Comparison of ENCODE assay signal across 12 mouse cellular contexts in the genomic region with DNA sequence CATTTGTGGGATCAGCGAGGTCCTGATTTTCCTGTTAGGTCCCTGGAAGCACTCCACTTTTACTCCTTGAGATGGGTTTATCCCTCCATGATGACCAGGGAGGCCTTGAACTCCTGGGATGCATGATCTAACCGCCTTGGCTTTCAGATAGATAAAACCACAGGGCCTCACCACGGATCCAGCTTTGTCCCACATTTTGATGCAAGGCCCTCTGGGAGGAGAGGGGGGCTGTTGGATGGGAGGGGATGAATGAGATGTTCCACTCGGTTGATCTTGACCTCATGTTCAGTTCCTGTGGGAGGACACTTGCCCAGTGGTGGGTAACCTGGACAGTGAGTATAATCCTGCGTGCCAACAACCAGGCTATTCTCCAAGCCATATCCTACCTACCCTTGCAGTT. TPM values are rescaled to one million over a fixed set of nuclear protein-coding genes. Genes with fewer than 3 reads are reported as not detected.
DNase-seq lines count a peak whose midpoint lies in the region; ATAC-seq and TF ChIP-seq lines count a peak whose summit lies in the region.
"Had no signal": no experiment of that assay in that cellular context is flagged by ENCODE, and none has a peak within 500 bp of the region (broad histone marks: within the 10 kb centered on the region; RNA-seq: fewer than 3 reads in every experiment).

No protein-coding gene starts in this region.

- H3K27me3 ChIP-seq in intestine, embryonic 14.5 days (replicated peaks; ENCODE audit: control insufficient read depth, insufficient read depth, low read length), result no peaks in the 10 kb centered on the region
- no peaks in the 10 kb centered on the region for H3K27me3 ChIP-seq in intestine, postnatal 0 days (replicated peaks; ENCODE audit: control insufficient read depth, insufficient read depth, low read length)
- H3K27me3 ChIP-seq in embryonic facial prominence, embryonic 12.5 days, result no peaks in the 10 kb centered on the region
- H3K27me3 ChIP-seq in limb, embryonic 14.5 days (ENCODE audit: control insufficient read depth, insufficient read depth, low read length), result no peaks in the 10 kb centered on the region

- no peak overlapping the region for H3K27ac ChIP-seq in intestine, embryonic 14.5 days (ENCODE audit: low read depth)
- no peak overlapping the region for H3K27ac ChIP-seq in intestine, postnatal 0 days (ENCODE audit: low read depth, low read length)
- no peak overlapping the region for H3K27ac ChIP-seq in embryonic facial prominence, embryonic 12.5 days
- H3K27ac ChIP-seq in limb, embryonic 14.5 days (replicated peaks; ENCODE audit: low read depth, low read length), result no peak overlapping the region

- H3K36me3 ChIP-seq in intestine, embryonic 14.5 days (ENCODE audit: control insufficient read depth, insufficient read depth, low read length), result peaks cover 40% of the 10 kb centered on the region
- H3K36me3 ChIP-seq in intestine, postnatal 0 days (ENCODE audit: control insufficient read depth, insufficient read depth), result peaks cover 27% of the 10 kb centered on the region
- peaks cover 48% of the 10 kb centered on the region for H3K36me3 ChIP-seq in embryonic facial prominence, embryonic 12.5 days
- H3K36me3 ChIP-seq in limb, embryonic 14.5 days (ENCODE audit: control insufficient read depth, insufficient read depth, low read length), result peaks cover 40% of the 10 kb centered on the region

- TF ChIP-seq CTCF in intestine, postnatal 0 days (IDR thresholded peaks at IDR 0.05; ENCODE audit: low read depth), result no peak

- no peak for DNase-seq in intestine, embryonic 14.5 days (ENCODE audit: low spot score)
- DNase-seq in 3T3-L1 (ENCODE audit: low read depth, low spot score), result peak; percentile 31
- DNase-seq in limb, embryonic 14.5 days (ENCODE audit: low spot score), result no peak
- no peak for DNase-seq in spleen, adult 12 weeks (ENCODE audit: low spot score)
- no peak for DNase-seq in adrenal gland, postnatal 36 days
- no peak for DNase-seq in adrenal gland, adult 18-20 months (ENCODE audit: low spot score in 2 of 2)
- DNase-seq: cerebellum, adult 11 months; gastrocnemius, postnatal 25 days; kidney, adult 2 months; lung, adult 18-20 months had no signal

- no peak for ATAC-seq in intestine, embryonic 14.5 days (replicated peaks; ENCODE audit: low FRiP score, low TSS enrichment, low read depth)
- no peak for ATAC-seq in intestine, postnatal 0 days
- ATAC-seq in embryonic facial prominence, embryonic 12.5 days (ENCODE audit: insufficient number of reproducible peaks, insufficient read depth, low FRiP score, low TSS enrichment), result no peak
- no peak for ATAC-seq in limb, embryonic 14.5 days (ENCODE audit: low FRiP score, low read depth)

- 80% methylated on average over 5 of the region's 5 CpGs for WGBS in intestine, embryonic 14.5 days
- WGBS in intestine, postnatal 0 days, result 85% methylated on average over 5 of the region's 5 CpGs
- WGBS in embryonic facial prominence, embryonic 12.5 days, result 82% methylated on average over 5 of the region's 5 CpGs
- WGBS in limb, embryonic 14.5 days, result 80% methylated on average over 5 of the region's 5 CpGs

- H3K4me2 ChIP-seq in intestine, embryonic 14.5 days (ENCODE audit: low read length), result peak overlapping the region; percentile 90
- H3K4me2 ChIP-seq in intestine, postnatal 0 days (replicated peaks; ENCODE audit: low read depth), result no peak overlapping the region
- peak overlapping the region; percentile 86 for H3K4me2 ChIP-seq in embryonic facial prominence, embryonic 12.5 days (replicated peaks)
- H3K4me2 ChIP-seq in limb, embryonic 14.5 days (replicated peaks; ENCODE audit: low read depth, low read length, severe bottlenecking), result 0 out of 2 replicates have a peak overlapping the region, but pooled peaks have one; percentile 21

- H3K4me3 ChIP-seq in intestine, embryonic 14.5 days (ENCODE audit: low read depth, low read length), result no peak overlapping the region
- no peak overlapping the region for H3K4me3 ChIP-seq in intestine, postnatal 0 days (ENCODE audit: low read depth, low read length)
- no peak overlapping the region for H3K4me3 ChIP-seq in embryonic facial prominence, embryonic 12.5 days
- H3K4me3 ChIP-seq in limb, embryonic 14.5 days (replicated peaks; ENCODE audit: low read length), result no peak overlapping the region

- 0 out of 2 replicates have a peak, but pooled peaks cover 4% of the 10 kb centered on the region for H3K9me3 ChIP-seq in intestine, embryonic 14.5 days (ENCODE audit: control insufficient read depth, low read length)
- no peaks in the 10 kb centered on the region for H3K9me3 ChIP-seq in intestine, postnatal 0 days (ENCODE audit: control insufficient read depth)
- no peaks in the 10 kb centered on the region; the same call in 1 of the 2 replicates for H3K9me3 ChIP-seq in embryonic facial prominence, embryonic 12.5 days
- H3K9me3 ChIP-seq in limb, embryonic 14.5 days (ENCODE audit: control insufficient read depth, low read length), result no peaks in the 10 kb centered on the region

- peaks cover 12% of the 10 kb centered on the region for H3K4me1 ChIP-seq in intestine, embryonic 14.5 days (replicated peaks; ENCODE audit: control insufficient read depth, insufficient read depth, low read length)
- H3K4me1 ChIP-seq in intestine, postnatal 0 days (replicated peaks; ENCODE audit: control insufficient read depth, insufficient read depth, low read length), result no peaks in the 10 kb centered on the region
- peaks cover 14% of the 10 kb centered on the region for H3K4me1 ChIP-seq in embryonic facial prominence, embryonic 12.5 days
- peaks cover 4% of the 10 kb centered on the region for H3K4me1 ChIP-seq in limb, embryonic 14.5 days (ENCODE audit: control insufficient read depth, insufficient read depth, low read length)

- TF ChIP-seq POLR2A in limb, embryonic 14.5 days (IDR thresholded peaks at IDR 0.05; ENCODE audit: borderline replicate concordance, extremely low read depth, insufficient read depth, insufficient read length), result no peak

- no peak overlapping the region for H3K9ac ChIP-seq in intestine, embryonic 14.5 days (ENCODE audit: low read length)
- no peak overlapping the region for H3K9ac ChIP-seq in intestine, postnatal 0 days (ENCODE audit: low read depth, low read length)
- no peak overlapping the region for H3K9ac ChIP-seq in embryonic facial prominence, embryonic 12.5 days
- no peak overlapping the region for H3K9ac ChIP-seq in limb, embryonic 14.5 days (ENCODE audit: low read depth, low read length, severe bottlenecking)

RNA-seq across cellular contexts. Expression of a gene that starts 1.8 kb away (rescaled TPM):
- 33.5 and 34.7 TPM in 2 replicates for polyA plus RNA-seq in intestine, embryonic 14.5 days (2014; fragmentation: Nextera tagmentation; extraction: Ambion mirVana)
- polyA plus RNA-seq in intestine, postnatal 0 days (2015; fragmentation: Nextera tagmentation; extraction: Ambion mirVana), result 18.5 and 18.7 TPM in 2 replicates
- polyA plus RNA-seq in embryonic facial prominence, embryonic 12.5 days (2016; fragmentation: Nextera tagmentation; extraction: Ambion mirVana), result 89.4 and 89.6 TPM in 2 replicates
- 81.2 and 81.3 TPM in 2 replicates for polyA plus RNA-seq in limb, embryonic 14.5 days (2012; rRNA removed)
- polyA plus RNA-seq in limb, embryonic 14.5 days (2014; fragmentation: Nextera tagmentation; extraction: Ambion mirVana), result 38.2 and 43.9 TPM in 2 replicates
- total RNA-seq in adrenal gland, postnatal 36 days (2021), result 10 to 100 TPM; 16.7 to 20.9 TPM
- 10 to 100 TPM; 18.5 to 19.8 TPM for total RNA-seq in adrenal gland, adult 18-20 months (2021)

RNA-seq across cellular contexts. Expression of a gene that starts 17.9 kb away (rescaled TPM):
- 47.5 and 49.7 TPM in 2 replicates for polyA plus RNA-seq in intestine, embryonic 14.5 days (2014; fragmentation: Nextera tagmentation; extraction: Ambion mirVana)
- 32.9 and 34.5 TPM in 2 replicates for polyA plus RNA-seq in intestine, postnatal 0 days (2015; fragmentation: Nextera tagmentation; extraction: Ambion mirVana)
- 54.8 and 58.9 TPM in 2 replicates for polyA plus RNA-seq in embryonic facial prominence, embryonic 12.5 days (2016; fragmentation: Nextera tagmentation; extraction: Ambion mirVana)
- polyA plus RNA-seq in limb, embryonic 14.5 days (2012; rRNA removed), result 58.1 and 66.2 TPM in 2 replicates
- 52.9 and 55.4 TPM in 2 replicates for polyA plus RNA-seq in limb, embryonic 14.5 days (2014; fragmentation: Nextera tagmentation; extraction: Ambion mirVana)
- total RNA-seq in adrenal gland, postnatal 36 days (2021), result 10 to 100 TPM; 69.9 to 72.0 TPM
- total RNA-seq in adrenal gland, adult 18-20 months (2021), result 10 to 100 TPM; 63.9 to 70.5 TPM

RNA-seq across cellular contexts. Expression of a gene that starts 17.9 kb away (rescaled TPM):
- polyA plus RNA-seq in intestine, embryonic 14.5 days (2014; fragmentation: Nextera tagmentation; extraction: Ambion mirVana), result 331 and 336 TPM in 2 replicates
- 338 and 383 TPM in 2 replicates for polyA plus RNA-seq in intestine, postnatal 0 days (2015; fragmentation: Nextera tagmentation; extraction: Ambion mirVana)
- polyA plus RNA-seq in embryonic facial prominence, embryonic 12.5 days (2016; fragmentation: Nextera tagmentation; extraction: Ambion mirVana), result 267 and 295 TPM in 2 replicates
- polyA plus RNA-seq in limb, embryonic 14.5 days (2012; rRNA removed), result 379 and 443 TPM in 2 replicates
- 340 and 371 TPM in 2 replicates for polyA plus RNA-seq in limb, embryonic 14.5 days (2014; fragmentation: Nextera tagmentation; extraction: Ambion mirVana)
- 100 to 1,000 TPM; 194 to 215 TPM for total RNA-seq in adrenal gland, postnatal 36 days (2021)
- total RNA-seq in adrenal gland, adult 18-20 months (2021), result 100 to 1,000 TPM; 185 to 205 TPM

RNA-seq across cellular contexts. Expression of a gene that starts 31.2 kb away (rescaled TPM):
- polyA plus RNA-seq in intestine, embryonic 14.5 days (2014; fragmentation: Nextera tagmentation; extraction: Ambion mirVana), result 4.3 and 4.6 TPM in 2 replicates
- 1.3 and 1.7 TPM in 2 replicates for polyA plus RNA-seq in intestine, postnatal 0 days (2015; fragmentation: Nextera tagmentation; extraction: Ambion mirVana)
- polyA plus RNA-seq in embryonic facial prominence, embryonic 12.5 days (2016; fragmentation: Nextera tagmentation; extraction: Ambion mirVana), result 10.0 and 11.1 TPM in 2 replicates
- 12.4 and 22.0 TPM in 2 replicates for polyA plus RNA-seq in limb, embryonic 14.5 days (2012; rRNA removed)
- 12.0 and 12.9 TPM in 2 replicates for polyA plus RNA-seq in limb, embryonic 14.5 days (2014; fragmentation: Nextera tagmentation; extraction: Ambion mirVana)
- 1 to 10 TPM; 1.8 to 2.2 TPM for total RNA-seq in adrenal gland, postnatal 36 days (2021)
- 1 to 10 TPM; 2.0 to 2.5 TPM for total RNA-seq in adrenal gland, adult 18-20 months (2021)

RNA-seq across cellular contexts. Expression of a gene that starts 45.2 kb away (rescaled TPM):
- polyA plus RNA-seq in intestine, embryonic 14.5 days (2014; fragmentation: Nextera tagmentation; extraction: Ambion mirVana), result 1.8 and 2.1 TPM in 2 replicates
- polyA plus RNA-seq in intestine, postnatal 0 days (2015; fragmentation: Nextera tagmentation; extraction: Ambion mirVana), result 0.38 TPM in 1 of 2 replicates, not detected in the other
- polyA plus RNA-seq in embryonic facial prominence, embryonic 12.5 days (2016; fragmentation: Nextera tagmentation; extraction: Ambion mirVana), result 2.1 and 3.2 TPM in 2 replicates
- 5.4 and 5.7 TPM in 2 replicates for polyA plus RNA-seq in limb, embryonic 14.5 days (2012; rRNA removed)
- polyA plus RNA-seq in limb, embryonic 14.5 days (2014; fragmentation: Nextera tagmentation; extraction: Ambion mirVana), result 1.2 TPM in 2 replicates
- total RNA-seq in adrenal gland, postnatal 36 days (2021), result under 1 TPM in 1 of 2 experiments, not detected in 1; 0.30 TPM
- not detected for total RNA-seq in adrenal gland, adult 18-20 months (2021)
- polyA plus RNA-seq: kidney, adult 2 months had no signal
